Mouse (Mus musculus): ENCODE measurements at regions not wholly inside any gene's neighbourhood (a gene's known extent, or its start where the extent isn't known, plus 50 kb on each side); places are given as distances from the start of the nearest gene placed in this dataset.

DNA sequence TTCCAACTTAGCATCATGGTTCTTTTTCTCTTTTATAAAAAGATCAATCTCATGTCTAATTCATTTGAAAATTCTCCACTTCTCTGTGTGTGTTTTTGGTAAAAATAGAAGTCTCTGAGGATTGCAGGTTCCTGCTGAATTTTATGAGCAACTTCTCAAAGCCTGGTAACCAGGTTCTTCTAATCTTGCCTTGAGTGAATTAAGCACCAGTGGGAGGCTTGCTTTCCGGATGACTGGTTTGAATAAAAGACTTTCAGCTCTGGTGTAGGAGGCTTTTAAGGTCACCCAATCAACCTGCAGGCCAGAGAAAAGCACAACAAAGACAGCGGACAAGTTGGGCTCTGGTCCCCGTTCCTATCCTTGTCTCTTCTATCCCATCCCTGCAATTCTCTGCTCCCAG lies 78.3 kb upstream of the Syt6 start:
- Histone ChIP-seq H3K27ac (ENCODE audit: insufficient read depth, low read length) (no peak overlapping the region), H3K4me3 (replicated peaks; ENCODE audit: insufficient read depth, low read depth, low read length) (no peak overlapping the region), H3K27me3 (ENCODE audit: control insufficient read depth, insufficient read depth, low read length) (no peaks in the 10 kb centered on the region), H3K4me1 (ENCODE audit: control insufficient read depth, insufficient read depth, low read length) (peaks cover 12% of the 10 kb centered on the region)
- TF ChIP-seq POLR2A (IDR thresholded peaks at IDR 0.05; ENCODE audit: borderline replicate concordance, insufficient read depth, low read length) (no peak), CTCF (IDR thresholded peaks at IDR 0.05; ENCODE audit: borderline replicate concordance, insufficient read depth, low read depth, low read length) (no peak)
- DNase-seq, result no peak
- 75% methylated on average over 3 of the region's 3 CpGs for WGBS

DNA sequence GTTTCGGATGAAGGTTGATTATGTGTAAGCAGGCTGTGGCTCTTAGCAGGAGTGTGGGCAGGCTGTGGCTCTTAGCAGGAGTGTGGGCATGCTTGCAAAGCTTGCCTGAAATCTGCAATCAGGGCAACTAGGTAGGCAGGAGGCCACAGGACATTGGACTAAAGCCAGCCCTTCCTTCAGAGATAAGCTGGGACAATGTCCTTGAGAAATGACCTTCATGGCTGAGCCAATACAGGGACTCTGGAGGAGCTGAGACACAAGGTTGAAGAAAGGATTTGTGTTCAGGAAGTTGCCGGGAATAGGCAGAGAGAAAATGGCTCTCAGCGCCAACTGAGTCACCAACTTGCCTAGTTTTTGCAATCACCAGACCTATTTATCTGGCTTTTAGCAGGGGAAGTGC lies 77.3 kb upstream of the Syt6 start:
- Histone ChIP-seq H3K27me3 (ENCODE audit: control insufficient read depth, insufficient read depth, low read length) (no peaks in the 10 kb centered on the region), H3K27ac (ENCODE audit: insufficient read depth, low read length) (no peak overlapping the region)

DNA sequence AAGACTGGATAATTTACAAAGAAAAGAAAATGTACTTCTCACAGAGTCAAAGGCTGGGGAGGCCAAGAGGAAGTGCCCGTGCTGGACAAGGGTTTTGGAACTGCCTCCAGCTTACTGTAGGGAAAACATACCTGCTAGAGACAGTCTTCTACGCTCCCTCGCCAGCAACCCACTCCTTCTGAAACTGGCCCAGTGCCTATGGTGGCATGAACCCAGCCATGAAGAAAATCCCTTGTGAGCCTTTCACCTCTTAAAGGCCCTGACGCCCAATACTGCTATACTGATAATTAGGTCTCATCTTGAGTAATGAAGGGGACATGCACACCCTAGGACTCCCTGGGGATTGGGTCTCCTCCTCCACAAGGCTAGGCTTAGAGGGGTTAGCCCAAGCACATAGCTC lies 76.6 kb upstream of the Syt6 start:
- no peak for DNase-seq
- Histone ChIP-seq H3K4me3 (replicated peaks; ENCODE audit: insufficient read depth, low read depth, low read length) (no peak overlapping the region), H3K27me3 (ENCODE audit: control insufficient read depth, insufficient read depth, low read length) (no peaks in the 10 kb centered on the region), H3K27ac (ENCODE audit: insufficient read depth, low read length) (no peak overlapping the region), H3K4me1 (ENCODE audit: control insufficient read depth, insufficient read depth, low read length) (peaks cover 12% of the 10 kb centered on the region)
- TF ChIP-seq CTCF (IDR thresholded peaks at IDR 0.05; ENCODE audit: borderline replicate concordance, insufficient read depth, low read depth, low read length) (no peak), POLR2A (IDR thresholded peaks at IDR 0.05; ENCODE audit: borderline replicate concordance, insufficient read depth, low read length) (no peak)
- WGBS, result 78% methylated on average over 4 of the region's 4 CpGs

More for the DNA sequence above, 77.3 kb upstream of the Syt6 start:
- TF ChIP-seq POLR2A (IDR thresholded peaks at IDR 0.05; ENCODE audit: borderline replicate concordance, insufficient read depth, low read length), result no peak
- no peak for TF ChIP-seq CTCF (IDR thresholded peaks at IDR 0.05; ENCODE audit: borderline replicate concordance, insufficient read depth, low read depth, low read length)
- H3K4me1 ChIP-seq (ENCODE audit: control insufficient read depth, insufficient read depth, low read length), result peaks cover 12% of the 10 kb centered on the region
- no peak for DNase-seq
- H3K4me3 ChIP-seq (replicated peaks; ENCODE audit: insufficient read depth, low read depth, low read length), result no peak overlapping the region
- 80% methylated on average over 3 of the region's 3 CpGs for WGBS

DNA sequence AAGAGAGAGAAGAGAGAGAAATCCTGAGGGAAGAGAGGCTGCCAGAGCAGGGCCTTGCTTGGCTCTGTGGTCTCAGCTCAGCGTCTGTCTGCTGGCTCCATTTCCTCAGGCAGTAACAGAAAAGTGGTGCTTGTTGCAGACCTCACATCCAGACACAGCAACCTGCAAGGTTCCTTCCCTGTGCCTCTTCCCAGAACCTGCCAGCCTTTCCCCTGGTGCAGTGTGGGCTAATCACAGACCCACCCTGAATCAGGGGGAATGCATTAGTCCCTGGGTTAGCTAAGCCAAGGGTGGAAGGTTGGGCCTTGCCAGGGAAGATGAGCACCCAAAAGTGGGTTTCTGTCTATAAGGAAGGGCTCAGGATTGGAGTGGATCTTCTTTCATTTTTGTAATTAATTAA lies 75.2 kb upstream of the Syt6 start:
- Histone ChIP-seq H3K27me3 (ENCODE audit: control insufficient read depth, insufficient read depth, low read length) (no peaks in the 10 kb centered on the region), H3K27ac (ENCODE audit: insufficient read depth, low read length) (no peak overlapping the region), H3K4me1 (ENCODE audit: control insufficient read depth, insufficient read depth, low read length) (peaks cover 12% of the 10 kb centered on the region), H3K4me3 (replicated peaks; ENCODE audit: insufficient read depth, low read depth, low read length) (no peak overlapping the region)
- no peak for DNase-seq
- TF ChIP-seq CTCF (IDR thresholded peaks at IDR 0.05; ENCODE audit: borderline replicate concordance, insufficient read depth, low read depth, low read length), result no peak
- no peak for TF ChIP-seq POLR2A (IDR thresholded peaks at IDR 0.05; ENCODE audit: borderline replicate concordance, insufficient read depth, low read length)
- 43% methylated on average over 1 of the region's 1 CpGs for WGBS

DNA sequence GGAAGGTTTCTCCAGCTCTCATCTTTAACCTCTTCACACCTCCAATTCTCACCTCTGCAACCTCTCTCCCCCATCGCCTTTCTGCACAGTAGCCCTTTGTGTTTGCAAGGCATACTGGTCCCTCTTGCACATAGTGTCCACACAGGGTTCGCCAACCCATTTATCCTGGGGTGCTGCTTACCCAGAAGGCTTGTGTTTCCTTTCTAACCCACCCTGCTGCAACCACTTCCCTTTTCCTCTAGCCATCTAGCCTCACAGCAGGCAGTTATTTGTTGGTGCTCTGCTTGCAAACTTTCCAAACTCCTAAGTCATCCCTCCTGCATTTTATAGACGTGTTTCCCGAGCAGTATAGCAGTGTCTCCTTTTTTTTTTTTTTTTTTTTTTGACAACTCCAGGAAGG lies 74.7 kb upstream of the Syt6 start:
- TF ChIP-seq POLR2A (IDR thresholded peaks at IDR 0.05; ENCODE audit: borderline replicate concordance, insufficient read depth, low read length) (no peak), CTCF (IDR thresholded peaks at IDR 0.05; ENCODE audit: borderline replicate concordance, insufficient read depth, low read depth, low read length) (no peak)
- 87% methylated on average over 4 of the region's 4 CpGs for WGBS

DNA sequence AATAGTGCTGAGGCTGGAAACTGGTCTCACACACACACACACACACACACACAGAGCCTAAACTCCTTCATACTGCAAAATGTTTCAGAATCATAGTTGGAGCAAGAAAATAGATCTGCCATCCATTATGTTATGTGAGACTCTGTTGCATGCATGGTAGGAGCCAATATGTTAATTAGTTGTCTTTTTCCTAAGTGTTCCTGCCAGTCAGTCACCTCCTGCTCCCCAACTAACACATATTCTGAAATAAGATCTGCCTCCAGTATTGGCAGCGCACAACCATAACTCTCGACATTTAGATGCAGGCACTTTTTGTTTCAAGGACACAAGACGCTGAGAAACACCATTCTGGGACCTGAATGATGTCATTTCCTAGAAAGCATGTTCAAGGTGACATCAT lies 70.9 kb upstream of the Syt6 start:
- WGBS, result 77% methylated on average over 3 of the region's 3 CpGs
- Histone ChIP-seq H3K27ac (ENCODE audit: insufficient read depth, low read length) (no peak overlapping the region), H3K4me3 (replicated peaks; ENCODE audit: insufficient read depth, low read depth, low read length) (no peak overlapping the region), H3K27me3 (ENCODE audit: control insufficient read depth, insufficient read depth, low read length) (no peaks in the 10 kb centered on the region), H3K4me1 (ENCODE audit: control insufficient read depth, insufficient read depth, low read length) (peaks cover 4% of the 10 kb centered on the region)
- no peak for DNase-seq
- TF ChIP-seq CTCF (IDR thresholded peaks at IDR 0.05; ENCODE audit: borderline replicate concordance, insufficient read depth, low read depth, low read length) (no peak), POLR2A (IDR thresholded peaks at IDR 0.05; ENCODE audit: borderline replicate concordance, insufficient read depth, low read length) (no peak)

More for the DNA sequence above, 74.7 kb upstream of the Syt6 start:
- Histone ChIP-seq H3K4me1 (ENCODE audit: control insufficient read depth, insufficient read depth, low read length) (peaks cover 12% of the 10 kb centered on the region), H3K27ac (ENCODE audit: insufficient read depth, low read length) (no peak overlapping the region), H3K4me3 (replicated peaks; ENCODE audit: insufficient read depth, low read depth, low read length) (no peak overlapping the region), H3K27me3 (ENCODE audit: control insufficient read depth, insufficient read depth, low read length) (no peaks in the 10 kb centered on the region)
- no peak for DNase-seq

DNA sequence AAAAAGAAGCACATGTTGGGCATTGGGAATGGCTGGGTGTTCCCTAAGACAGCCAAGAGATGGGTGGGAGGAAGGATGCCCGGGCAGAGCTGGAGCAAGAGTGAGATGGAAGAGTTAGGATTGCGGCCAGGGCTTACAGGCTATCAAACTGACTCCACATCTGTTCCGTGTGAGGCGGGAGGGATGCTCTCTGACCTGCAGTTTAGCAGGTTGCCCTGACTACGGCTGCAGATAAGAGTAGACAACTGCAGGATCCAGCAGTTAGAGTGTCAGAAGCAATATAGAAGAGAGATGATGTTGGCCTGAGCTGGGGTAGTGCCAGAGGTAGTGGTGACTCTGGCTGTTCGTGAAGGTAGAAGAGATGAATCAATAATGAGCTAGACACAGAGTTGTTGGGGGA lies 61.6 kb upstream of the Syt6 start:
- 84% methylated on average over 6 of the region's 6 CpGs for WGBS
- H3K4me1 ChIP-seq (ENCODE audit: control insufficient read depth, insufficient read depth, low read length), result peaks cover 26% of the 10 kb centered on the region
- no peak for TF ChIP-seq CTCF (IDR thresholded peaks at IDR 0.05; ENCODE audit: borderline replicate concordance, insufficient read depth, low read depth, low read length)
- no peak overlapping the region for H3K27ac ChIP-seq (ENCODE audit: insufficient read depth, low read length)
- no peak overlapping the region for H3K4me3 ChIP-seq (replicated peaks; ENCODE audit: insufficient read depth, low read depth, low read length)
- no peak for DNase-seq
- no peaks in the 10 kb centered on the region for H3K27me3 ChIP-seq (ENCODE audit: control insufficient read depth, insufficient read depth, low read length)

DNA sequence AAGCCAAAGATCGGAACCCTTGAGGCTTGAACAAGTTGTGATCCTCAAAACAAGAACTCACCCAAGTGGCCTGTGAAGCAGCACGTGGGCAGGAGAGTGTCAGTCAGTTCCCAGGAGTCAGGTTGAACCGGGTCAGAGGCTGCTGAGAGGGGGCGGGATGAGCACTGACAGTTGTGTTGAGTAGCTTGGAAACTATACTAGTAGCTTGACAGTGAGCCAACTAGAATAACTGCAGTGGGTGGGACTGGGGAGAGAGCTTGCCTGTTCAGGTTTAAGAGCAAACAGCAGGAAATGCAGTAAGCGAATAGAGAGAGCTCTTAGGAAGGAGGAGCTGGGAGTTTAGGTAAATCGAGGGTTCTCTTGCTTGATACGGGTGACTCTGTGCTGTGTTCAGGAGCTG lies 61.0 kb upstream of the Syt6 start:
- H3K27ac ChIP-seq (ENCODE audit: insufficient read depth, low read length), result no peak overlapping the region
- no peak overlapping the region for H3K4me3 ChIP-seq (replicated peaks; ENCODE audit: insufficient read depth, low read depth, low read length)
- H3K27me3 ChIP-seq (ENCODE audit: control insufficient read depth, insufficient read depth, low read length), result no peaks in the 10 kb centered on the region
- TF ChIP-seq CTCF (IDR thresholded peaks at IDR 0.05; ENCODE audit: borderline replicate concordance, insufficient read depth, low read depth, low read length), result no peak
- no peak for TF ChIP-seq POLR2A (IDR thresholded peaks at IDR 0.05; ENCODE audit: borderline replicate concordance, insufficient read depth, low read length)
- DNase-seq, result no peak
- H3K4me1 ChIP-seq (ENCODE audit: control insufficient read depth, insufficient read depth, low read length), result peaks cover 32% of the 10 kb centered on the region
- WGBS, result 84% methylated on average over 7 of the region's 7 CpGs
